Mouse (Mus musculus): Measurements from ENCODE around the gene Bscl2. TPM values are rescaled to one million over a fixed set of nuclear protein-coding genes. Genes with fewer than 3 reads are reported as not detected.

Gene Bscl2
- 33.8 and 37.2 TPM in 2 replicates for polyA plus RNA-seq (2015; fragmentation: Nextera tagmentation; extraction: Ambion mirVana)

GRCm38 (mm10) chr19:8837251-8837791 is at the start of gene Bscl2:
TSS of gene Bscl2 (plus strand) at chr19:8837467.
- no peaks in the 10 kb centered on the region for H3K27me3 ChIP-seq
- ATAC-seq (ENCODE audit: low read depth) (peak; percentile 73), DNase-seq (peak; percentile 75)
- H3K27ac ChIP-seq = peak within 1 kb of the TSS; percentile 93
- H3K4me3 ChIP-seq (replicated peaks) = peak within 1 kb of the TSS; percentile 75
- peak within 1 kb of the TSS; percentile 91 for H3K4me2 ChIP-seq
- peaks cover 46% of the 10 kb centered on the region for H3K4me1 ChIP-seq (replicated peaks)
- peak within 1 kb of the TSS; percentile 87 for H3K9ac ChIP-seq
- H3K9me3 ChIP-seq (replicated peaks) = no peaks in the 10 kb centered on the region
- peaks cover 42% of the 10 kb centered on the region for H3K36me3 ChIP-seq
- under 1% methylated on average over 38 of the region's 38 CpGs for WGBS (ENCODE audit: insufficient replicate concordance)

DNA sequence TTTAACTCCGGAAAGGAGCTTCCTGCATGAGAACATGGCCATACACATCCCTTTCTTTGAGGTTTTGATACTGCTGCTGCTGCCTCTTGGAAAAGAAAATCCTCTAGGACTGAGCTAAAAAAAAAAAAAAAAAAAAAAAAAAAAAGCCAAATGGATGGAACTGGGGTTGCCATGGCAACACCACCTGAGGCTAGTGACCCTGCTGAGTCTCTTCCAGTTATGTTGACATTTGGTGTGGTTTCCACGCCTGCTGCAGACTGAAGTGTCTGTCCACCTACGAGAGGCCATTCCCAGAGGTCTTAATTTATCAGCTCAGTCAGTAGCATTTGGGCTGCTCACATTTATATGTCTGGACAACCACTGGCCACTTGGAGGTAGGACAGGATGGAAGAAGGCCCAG is 48.7 kb upstream of the Bscl2 start:
- Histone ChIP-seq H3K4me2 (no peak overlapping the region), H3K9ac (no peak overlapping the region), H3K4me1 (replicated peaks) (peaks cover 22% of the 10 kb centered on the region), H3K27ac (no peak overlapping the region), H3K4me3 (replicated peaks) (no peak overlapping the region), H3K36me3 (peaks cover 23% of the 10 kb centered on the region), H3K27me3 (no peaks in the 10 kb centered on the region), H3K9me3 (replicated peaks) (no peaks in the 10 kb centered on the region)
- ATAC-seq (ENCODE audit: low read depth) (no peak), DNase-seq (no peak)
- WGBS (ENCODE audit: insufficient replicate concordance) = 56% methylated on average over 3 of the region's 3 CpGs

DNA sequence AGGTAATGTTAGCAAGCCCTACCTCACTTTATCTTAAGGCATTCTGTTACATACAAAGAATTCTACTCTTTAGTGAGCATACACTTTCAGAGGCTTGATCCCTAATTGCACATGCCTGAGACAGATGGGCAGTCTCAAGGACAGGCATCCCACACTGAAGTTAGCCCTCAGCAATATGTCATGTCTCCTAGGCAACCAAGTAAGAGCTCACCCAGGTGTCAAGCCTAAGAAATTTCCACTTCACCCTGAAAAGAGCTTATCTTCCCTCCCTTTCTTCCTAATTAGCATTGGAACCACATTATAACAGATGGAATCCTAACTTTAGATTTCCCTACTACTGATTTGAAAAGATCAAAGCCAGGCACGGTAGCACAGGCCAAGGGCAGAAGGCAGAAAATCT is 48.1 kb upstream of the Bscl2 start:
- H3K9me3 ChIP-seq (replicated peaks) = no peaks in the 10 kb centered on the region
- H3K4me1 ChIP-seq (replicated peaks) = peaks cover 22% of the 10 kb centered on the region
- no peak overlapping the region for H3K4me2 ChIP-seq
- DNase-seq = no peak
- H3K36me3 ChIP-seq = peaks cover 25% of the 10 kb centered on the region
- ATAC-seq (ENCODE audit: low read depth) = no peak
- no peak overlapping the region for H3K4me3 ChIP-seq (replicated peaks)
- H3K27ac ChIP-seq = peak overlapping the region; percentile 19; the same call in 1 of the 2 replicates
- H3K27me3 ChIP-seq = no peaks in the 10 kb centered on the region
- 62% methylated on average over 1 of the region's 1 CpGs for WGBS (ENCODE audit: insufficient replicate concordance)
- H3K9ac ChIP-seq = no peak overlapping the region; the same call in 1 of the 2 replicates

- peaks cover 35% of the 10 kb centered on the region for H3K36me3 ChIP-seq
- H3K4me1 ChIP-seq (replicated peaks) = peaks cover 14% of the 10 kb centered on the region
- no peaks in the 10 kb centered on the region for H3K27me3 ChIP-seq
- no peak overlapping the region for H3K4me2 ChIP-seq
- ATAC-seq (ENCODE audit: low read depth) = no peak
- 64% methylated on average over 7 of the region's 7 CpGs for WGBS (ENCODE audit: insufficient replicate concordance)
- H3K9me3 ChIP-seq (replicated peaks) = no peaks in the 10 kb centered on the region
- H3K27ac ChIP-seq = no peak overlapping the region
- DNase-seq = no peak
- H3K9ac ChIP-seq = no peak overlapping the region
- H3K4me3 ChIP-seq (replicated peaks) = no peak overlapping the region
These were observed 47.1 kb upstream of the Bscl2 start for GRCm38 (mm10) chr19:8790171-8790570.

DNA sequence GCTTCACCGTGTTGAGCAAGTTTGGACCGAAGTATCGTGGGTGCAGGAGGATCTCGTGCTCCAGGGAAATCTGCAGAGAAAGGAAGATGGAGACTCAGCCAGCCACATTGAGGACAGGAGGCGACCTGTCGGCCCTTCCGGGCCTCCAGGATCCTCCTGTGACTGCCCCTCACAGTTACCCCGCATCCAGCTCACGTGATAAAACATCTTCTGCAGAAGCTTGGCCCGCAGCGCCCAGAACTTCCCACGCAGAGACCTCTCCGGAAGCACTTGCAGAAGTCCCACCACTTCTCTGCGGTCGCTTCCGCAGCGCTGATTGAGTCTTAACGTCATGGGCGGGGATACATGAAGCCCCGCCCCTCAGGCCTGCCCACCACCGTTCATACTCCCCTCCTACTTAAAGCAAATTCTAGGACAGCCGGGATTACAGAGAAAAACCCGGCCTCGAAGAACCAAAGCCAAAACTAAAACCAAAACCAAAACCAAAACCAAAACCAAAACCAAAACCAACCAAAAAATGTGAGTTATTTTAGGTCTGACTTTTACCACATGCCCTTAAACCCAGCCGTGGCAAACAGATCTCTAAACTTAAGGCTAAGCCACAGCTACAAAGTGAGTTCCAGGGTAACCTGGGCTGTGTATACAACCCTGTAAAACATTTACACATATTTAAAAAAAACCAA is 38.9 kb upstream of the Bscl2 start, which contains the start of gene Polr2g:
Gene Polr2g (minus strand): TSS at position 314 of the 683 bp plus-strand sequence.
- no peaks in the 10 kb centered on the region for H3K9me3 ChIP-seq (replicated peaks)
- peak within 1 kb of the TSS; percentile 73 for H3K4me3 ChIP-seq (replicated peaks)
- H3K9ac ChIP-seq = peak within 1 kb of the TSS; percentile 79
- ATAC-seq (ENCODE audit: low read depth) = peak; percentile 60
- WGBS (ENCODE audit: insufficient replicate concordance) = 1% methylated on average over 25 of the region's 25 CpGs
- peak; percentile 79 for DNase-seq
- peaks cover 25% of the 10 kb centered on the region for H3K36me3 ChIP-seq
- peaks cover 45% of the 10 kb centered on the region for H3K4me1 ChIP-seq (replicated peaks)
- H3K4me2 ChIP-seq = peak within 1 kb of the TSS; percentile 79
- peak within 1 kb of the TSS; percentile 60 for H3K27ac ChIP-seq
- no peaks in the 10 kb centered on the region for H3K27me3 ChIP-seq

GRCm38 (mm10) chr19:8798947-8799315 is 38.3 kb upstream of the Bscl2 start:
- Histone ChIP-seq H3K27me3 (no peaks in the 10 kb centered on the region), H3K9me3 (replicated peaks) (no peaks in the 10 kb centered on the region), H3K27ac (no peak overlapping the region), H3K4me1 (replicated peaks) (peaks cover 50% of the 10 kb centered on the region), H3K36me3 (peaks cover 20% of the 10 kb centered on the region), H3K4me3 (replicated peaks) (peak overlapping the region; percentile 73), H3K9ac (no peak overlapping the region; the same call in 1 of the 2 replicates), H3K4me2 (peak overlapping the region; percentile 79)
- ATAC-seq (ENCODE audit: low read depth) = no peak
- DNase-seq = no peak

- ATAC-seq (ENCODE audit: low read depth) (peak; percentile 95), DNase-seq (peak; percentile 97)
- H3K4me1 ChIP-seq (replicated peaks) = peaks cover 48% of the 10 kb centered on the region
- H3K4me2 ChIP-seq = peak within 1 kb of the TSS; percentile 78
- no peaks in the 10 kb centered on the region for H3K27me3 ChIP-seq
- no peaks in the 10 kb centered on the region for H3K9me3 ChIP-seq (replicated peaks)
- H3K9ac ChIP-seq = peak within 1 kb of the TSS; percentile 69
- H3K4me3 ChIP-seq (replicated peaks) = peak within 1 kb of the TSS; percentile 68
- peak within 1 kb of the TSS; percentile 80 for H3K27ac ChIP-seq
- H3K36me3 ChIP-seq = peaks cover 17% of the 10 kb centered on the region
- under 1% methylated on average over 30 of the region's 30 CpGs for WGBS (ENCODE audit: insufficient replicate concordance)
These were observed 35.0 kb upstream of the Bscl2 start, which contains the start of gene Zbtb3 for GRCm38 (mm10) chr19:8802130-8802821. TSS of gene Zbtb3 (plus strand) at chr19:8802555.

GRCm38 (mm10) chr19:8803204-8803780 is 34.0 kb upstream of the Bscl2 start:
- H3K36me3 ChIP-seq = peaks cover 24% of the 10 kb centered on the region
- H3K4me2 ChIP-seq = peak overlapping the region; percentile 78
- H3K4me3 ChIP-seq (replicated peaks) = peak overlapping the region; percentile 68
- H3K27ac ChIP-seq = peak overlapping the region; percentile 72
- 63% methylated on average over 9 of the region's 9 CpGs for WGBS (ENCODE audit: insufficient replicate concordance)
- H3K9ac ChIP-seq = peak overlapping the region; percentile 37; the same call in 1 of the 2 replicates
- DNase-seq (no peak), ATAC-seq (ENCODE audit: low read depth) (no peak)
- peaks cover 41% of the 10 kb centered on the region for H3K4me1 ChIP-seq (replicated peaks)
- no peaks in the 10 kb centered on the region for H3K9me3 ChIP-seq (replicated peaks)
- H3K27me3 ChIP-seq = no peaks in the 10 kb centered on the region

DNA sequence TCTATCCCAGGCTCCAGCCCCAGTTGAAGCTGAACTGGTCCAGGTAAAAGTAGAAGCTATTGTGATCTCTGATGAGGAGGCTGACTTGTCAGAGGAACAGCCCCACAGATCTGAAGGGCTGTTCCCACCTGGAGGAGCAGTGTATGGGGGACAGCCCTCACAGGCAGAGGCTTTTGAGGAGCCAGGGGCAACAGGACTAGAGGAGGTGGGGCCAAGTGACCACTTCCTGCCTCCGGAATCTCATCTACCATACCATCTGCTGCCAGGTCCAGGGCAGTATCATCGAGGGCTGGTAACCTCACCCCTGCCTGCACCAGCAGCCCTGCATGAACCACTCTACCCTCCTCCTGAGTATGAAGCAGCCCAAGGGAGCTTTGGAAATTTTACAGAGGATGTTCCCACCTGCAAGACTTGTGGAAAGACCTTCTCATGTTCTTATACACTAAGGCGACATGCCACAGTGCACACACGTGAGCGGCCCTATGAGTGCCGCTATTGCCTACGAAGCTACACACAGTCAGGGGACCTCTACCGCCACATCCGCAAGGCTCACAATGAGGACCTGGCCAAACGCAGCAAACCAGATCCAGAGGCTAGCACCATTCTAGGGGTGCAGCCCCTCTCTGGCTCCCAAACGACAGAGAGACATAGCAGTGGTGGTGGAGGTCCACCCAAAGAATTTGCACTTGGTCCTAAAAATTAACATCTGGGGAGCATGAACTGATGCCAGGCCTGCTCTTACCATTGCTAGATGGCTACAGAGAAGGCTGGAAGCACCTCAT is 33.2 kb upstream of the Bscl2 start:
- peak overlapping the region; percentile 37; the same call in 1 of the 2 replicates for H3K9ac ChIP-seq
- peaks cover 36% of the 10 kb centered on the region for H3K4me1 ChIP-seq (replicated peaks)
- no peaks in the 10 kb centered on the region for H3K9me3 ChIP-seq (replicated peaks)
- H3K36me3 ChIP-seq = peaks cover 29% of the 10 kb centered on the region
- 62% methylated on average over 11 of the region's 11 CpGs for WGBS (ENCODE audit: insufficient replicate concordance)
- no peak for DNase-seq
- 0 out of 2 replicates have a peak overlapping the region, but pooled peaks have one; percentile 4 for H3K4me2 ChIP-seq
- H3K27ac ChIP-seq = peak overlapping the region; percentile 72
- H3K4me3 ChIP-seq (replicated peaks) = no peak overlapping the region
- no peaks in the 10 kb centered on the region for H3K27me3 ChIP-seq
- no peak for ATAC-seq (ENCODE audit: low read depth)

GRCm38 (mm10) chr19:8806810-8807209 is 30.5 kb upstream of the Bscl2 start:
- peaks cover 51% of the 10 kb centered on the region for H3K36me3 ChIP-seq

More at GRCm38 (mm10) chr19:8806810-8807209, 30.5 kb upstream of the Bscl2 start:
- Histone ChIP-seq H3K4me2 (no peak overlapping the region), H3K4me3 (replicated peaks) (no peak overlapping the region), H3K27me3 (no peaks in the 10 kb centered on the region), H3K9ac (no peak overlapping the region), H3K4me1 (replicated peaks) (peaks cover 23% of the 10 kb centered on the region), H3K9me3 (replicated peaks) (no peaks in the 10 kb centered on the region), H3K27ac (no peak overlapping the region)
- DNase-seq (no peak), ATAC-seq (ENCODE audit: low read depth) (no peak)
- WGBS (ENCODE audit: insufficient replicate concordance) = 84% methylated on average over 5 of the region's 5 CpGs

All from liver, embryonic 13.5 days (tissue).